Mouse (Mus musculus) cerebellum, postnatal 14 days (tissue): Measurements from ENCODE around the gene Rab3a.
A peak's percentile ranks its signal among the peaks of the same experiment; 100 is the strongest.

Experiments used
- DNase-seq, 2 experiments: peaks; one replicate each; pipeline ENCODE4 v3.0.0; 2021; ENCODE audit warnings: mixed read lengths in 2 of 2

Rab3a gene

GRCm38 (mm10) chr8:70802786-70803510 is 48.5 kb downstream of the Rab3a start:
- DNase-seq: no peak

- no peak for DNase-seq
These were observed 49.4 kb downstream of the Rab3a start for GRCm38 (mm10) chr8:70803761-70804480.

GRCm38 (mm10) chr8:70804481-70805206 is 50.2 kb downstream of the Rab3a start, which contains the start of gene Mast3:
Mast3 (minus strand) TSS chr8:70805054.
- DNase-seq: peak; percentile 82 to 86

GRCm38 (mm10) chr8:70806541-70806940 is 52.1 kb downstream of the Rab3a start:
- no peak for DNase-seq

GRCm38 (mm10) chr8:70807304-70807703 is 52.8 kb downstream of the Rab3a start:
- no peak for DNase-seq

DNA sequence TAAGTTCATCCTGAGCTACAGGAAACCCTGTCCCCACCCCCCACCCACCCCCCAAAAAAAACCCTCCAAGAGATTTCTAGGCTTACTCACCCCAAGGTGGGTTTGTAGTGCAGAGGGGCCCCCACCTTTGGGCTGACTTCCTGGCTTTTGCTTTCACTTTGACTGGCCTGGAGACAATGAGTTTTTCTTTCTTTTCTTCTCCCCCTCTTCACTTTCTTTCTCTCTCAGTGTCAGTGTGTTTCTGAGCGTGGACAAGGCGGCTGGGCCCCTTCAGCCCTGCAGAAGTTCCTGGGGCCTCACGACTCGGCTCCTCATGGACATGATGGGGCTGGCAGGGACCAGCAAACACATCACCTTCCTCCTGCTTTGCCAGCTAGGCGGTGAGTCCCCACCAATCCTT is 53.8 kb downstream of the Rab3a start, which contains the start of gene Il12rb1:
Il12rb1 (plus strand) TSS at position 211 of the 400 bp plus-strand sequence.
- no peak for DNase-seq
